Mouse (Mus musculus): ENCODE results near the gene Pip4k2b.
"Not testable (repeated sequence)": the region's sequence is repeated elsewhere in the genome, so short reads cannot be mapped to it uniquely, and the experiment has no call there.

DNA sequence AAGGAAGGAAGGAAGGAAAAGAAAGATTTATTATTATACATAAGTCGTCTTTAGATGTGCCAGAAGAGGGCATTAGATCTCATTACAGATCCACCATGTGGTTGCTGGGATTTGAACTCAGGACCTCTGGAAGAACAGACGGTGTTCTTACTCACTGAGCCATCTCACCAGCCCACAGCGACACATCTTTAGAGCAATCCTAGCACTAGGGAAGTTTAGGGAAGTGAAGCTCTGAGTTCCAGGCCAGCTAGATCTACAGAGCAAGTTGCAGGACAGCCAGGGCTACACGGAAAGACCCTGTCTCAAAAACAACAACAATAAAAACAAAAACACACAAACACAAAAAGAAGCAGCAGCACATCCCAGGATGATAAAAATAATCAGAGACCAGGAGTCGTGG lies 9.7 kb downstream of the Pip4k2b start:
- TF ChIP-seq MAX (IDR thresholded peaks at IDR 0.05); CTCF (IDR thresholded peaks at IDR 0.05; ENCODE audit: control insufficient read depth, insufficient read depth, insufficient read length); MYOD1 (IDR thresholded peaks at IDR 0.05; ENCODE audit: control insufficient read depth, insufficient read length, low read depth): not testable (repeated sequence)

All from C2C12 (cell line).